Mouse (Mus musculus) monocyte, adult 2 months (primary cell): ENCODE results near the gene Gm2897.
"Not testable (repeated sequence)": the region's sequence is repeated elsewhere in the genome, so short reads cannot be mapped to it uniquely, and the experiment has no call there.

Experiments
- DNase-seq, 2 experiments: peaks; one replicate each; pipeline ENCODE4 v3.0.0; 2022; ENCODE audit warnings: low spot score in 2 of 2, low read depth in 1 of 2

The Gm2897 gene

DNA sequence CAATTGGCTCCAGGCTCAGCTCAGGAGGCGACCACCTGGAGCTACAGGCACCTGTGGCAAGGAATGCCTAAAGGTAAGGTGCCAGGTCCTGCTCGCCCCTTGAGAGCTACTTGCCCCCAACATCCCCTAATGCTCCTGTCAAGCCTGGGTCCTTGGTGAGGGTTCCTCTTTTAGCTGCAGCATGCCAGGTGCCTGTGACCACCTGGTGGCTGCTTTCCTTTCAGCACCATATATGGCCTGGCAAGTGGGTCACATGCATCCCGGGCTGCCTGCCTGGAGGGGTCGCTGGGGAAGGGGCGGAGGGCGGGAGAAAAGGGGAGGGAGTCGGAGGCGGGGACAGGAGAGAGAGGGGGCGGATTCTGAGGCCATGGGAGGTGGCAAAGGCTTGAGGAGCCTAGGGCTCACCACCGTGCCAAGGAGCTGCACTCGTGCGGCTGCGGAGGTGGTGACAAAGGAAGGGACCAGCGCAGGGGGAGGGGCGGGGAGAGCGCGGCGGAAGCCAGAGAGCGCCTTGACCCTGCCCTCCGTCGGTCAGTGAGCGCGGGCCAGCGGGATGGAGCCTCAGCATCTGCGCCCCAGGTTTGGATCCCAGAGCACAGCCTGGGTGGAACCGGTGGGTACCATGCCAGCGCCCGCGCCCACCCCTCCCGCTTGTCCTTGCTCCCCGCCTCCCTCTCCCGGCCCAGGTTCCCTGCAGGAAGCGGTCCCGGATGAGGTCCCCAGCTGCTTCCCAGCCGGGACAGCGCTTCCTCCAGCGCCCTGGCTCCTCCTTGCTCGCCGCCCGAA is at the start of gene Gm2897:
TSS of gene Gm2897 (plus strand) at position 559 of the 786 bp plus-strand sequence.
- DNase-seq = not testable (repeated sequence)

DNA sequence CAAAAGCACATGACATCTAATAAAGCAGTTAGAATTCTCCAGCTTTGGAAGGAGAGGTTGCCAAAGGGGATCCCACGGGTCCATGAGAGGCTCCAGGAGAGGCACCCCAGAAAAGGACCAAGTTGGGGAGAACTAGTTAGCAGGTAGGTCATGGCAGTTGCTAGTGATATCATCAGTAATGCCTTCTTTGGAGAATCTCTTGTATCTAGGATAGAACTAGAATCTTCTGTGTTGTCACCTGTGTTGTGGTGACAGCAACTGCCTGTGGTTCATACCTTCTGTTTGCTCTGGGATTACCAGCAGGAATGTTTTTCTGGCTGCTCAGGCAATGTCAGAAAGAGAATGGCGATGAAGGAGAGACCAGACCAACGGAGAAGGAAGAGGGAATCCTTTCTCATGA is 19.4 kb upstream of the Gm2897 start, which contains the start of gene Gm2888:
TSS of gene Gm2888 (plus strand) at position 301 of the 400 bp plus-strand sequence.
- not testable (repeated sequence) for DNase-seq

GRCm38 (mm10) chr14:3049513-3049800 is 372 bp downstream of the Gm2897 start:
- not testable (repeated sequence) for DNase-seq

GRCm38 (mm10) chr14:3050087-3050486 is 1.0 kb downstream of the Gm2897 start:
- DNase-seq = not testable (repeated sequence)

DNA sequence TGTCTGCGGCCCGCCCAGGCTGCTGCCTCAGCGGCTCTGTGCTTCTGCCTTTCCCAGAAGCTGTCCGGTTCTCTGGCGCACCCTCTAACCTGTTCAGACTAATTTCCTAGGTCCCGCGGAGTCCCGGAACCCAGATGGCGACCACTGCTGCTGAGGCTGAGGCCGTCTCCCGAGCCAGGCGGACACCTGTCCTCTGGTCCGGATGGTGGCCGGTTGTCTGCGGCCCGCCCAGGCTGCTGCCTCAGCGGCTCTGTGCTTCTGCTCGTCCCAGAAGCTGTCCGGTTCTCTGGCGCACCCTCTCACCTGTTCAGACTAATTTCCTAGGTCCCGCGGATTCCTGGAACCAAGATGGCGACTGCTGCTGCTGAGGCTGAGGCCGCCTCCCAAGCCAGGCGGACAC is 67.0 kb downstream of the Gm2897 start:
- DNase-seq = peak in 1 of 2 experiments; percentile 9
